Mouse (Mus musculus): ENCODE measurements around the gene Akr1b8. TPM values are rescaled to one million over a fixed set of nuclear protein-coding genes. Genes with fewer than 3 reads are reported as not detected.

Gene Akr1b8
- polyA plus RNA-seq (2016; fragmentation: Nextera tagmentation; extraction: Ambion mirVana): 11.8 and 12.1 TPM in 2 replicates

GRCm38 (mm10) chr6:34353658-34354353 is at the start of gene Akr1b8:
TSS of gene Akr1b8 (plus strand) at chr6:34354119.
- peak within 1 kb of the TSS; percentile 21 for H3K4me3 ChIP-seq (replicated peaks)

GRCm38 (mm10) chr6:34304675-34305241 is 49.2 kb upstream of the Akr1b8 start:
- H3K27me3 ChIP-seq: no peaks in the 10 kb centered on the region
- no peaks in the 10 kb centered on the region for H3K4me1 ChIP-seq (replicated peaks)
- H3K36me3 ChIP-seq: peaks cover 54% of the 10 kb centered on the region
- H3K9me3 ChIP-seq: no peaks in the 10 kb centered on the region
- no peak overlapping the region for H3K27ac ChIP-seq
- ATAC-seq (ENCODE audit: insufficient number of reproducible peaks, insufficient read depth, low FRiP score, low TSS enrichment, low read depth): 0 out of 2 replicates have a peak, but pooled peaks have one; percentile 31
- 70% methylated on average over 10 of the region's 10 CpGs for WGBS
- no peak overlapping the region for H3K9ac ChIP-seq (replicated peaks)
- no peak overlapping the region for H3K4me2 ChIP-seq
- H3K4me3 ChIP-seq (replicated peaks): no peak overlapping the region

More at GRCm38 (mm10) chr6:34353658-34354353, at the start of gene Akr1b8:
- Histone ChIP-seq H3K4me2 (peak within 1 kb of the TSS; percentile 51), H3K4me1 (replicated peaks) (peaks cover 23% of the 10 kb centered on the region), H3K27me3 (no peaks in the 10 kb centered on the region), H3K9me3 (no peaks in the 10 kb centered on the region), H3K36me3 (no peaks in the 10 kb centered on the region), H3K27ac (peak within 1 kb of the TSS; percentile 79), H3K9ac (replicated peaks) (no peak within 1 kb of the TSS)
- 10% methylated on average over 16 of the region's 16 CpGs for WGBS
- ATAC-seq (ENCODE audit: insufficient number of reproducible peaks, insufficient read depth, low FRiP score, low TSS enrichment, low read depth): peak; percentile 54; the same call in 1 of the 2 replicates

GRCm38 (mm10) chr6:34306797-34307196 is 47.1 kb upstream of the Akr1b8 start:
- no peaks in the 10 kb centered on the region for H3K4me1 ChIP-seq (replicated peaks)
- H3K4me2 ChIP-seq: no peak overlapping the region
- no peak overlapping the region for H3K9ac ChIP-seq (replicated peaks)
- no peak overlapping the region for H3K4me3 ChIP-seq (replicated peaks)
- no peak overlapping the region for H3K27ac ChIP-seq
- ATAC-seq (ENCODE audit: insufficient number of reproducible peaks, insufficient read depth, low FRiP score, low TSS enrichment, low read depth): no peak
- 82% methylated on average over 6 of the region's 6 CpGs for whole genome bisulfite sequencing
- H3K36me3 ChIP-seq: peaks cover 75% of the 10 kb centered on the region
- H3K27me3 ChIP-seq: no peaks in the 10 kb centered on the region
- H3K9me3 ChIP-seq: no peaks in the 10 kb centered on the region

DNA sequence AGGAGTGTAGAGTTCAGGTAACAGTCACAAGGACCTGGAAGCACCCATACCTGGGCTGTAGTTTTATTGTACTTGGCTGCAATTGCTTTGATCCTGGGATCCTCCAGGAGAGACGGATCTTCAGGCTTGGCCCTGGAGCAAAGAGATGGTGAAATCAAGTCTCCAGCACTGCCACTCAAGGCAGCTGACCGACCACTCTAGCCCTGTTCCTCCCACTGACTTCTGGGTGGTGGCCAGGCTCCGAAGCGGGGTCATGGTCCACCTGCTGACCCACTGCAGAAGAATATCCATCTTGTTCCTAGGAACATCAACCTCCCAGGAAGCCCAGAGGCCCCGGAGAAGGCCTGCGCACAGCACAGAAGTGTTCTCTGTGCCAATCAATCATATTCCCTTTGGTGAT is 44.4 kb upstream of the Akr1b8 start:
- 95% methylated on average over 6 of the region's 6 CpGs for WGBS
- no peaks in the 10 kb centered on the region for H3K4me1 ChIP-seq (replicated peaks)
- H3K27ac ChIP-seq: no peak overlapping the region
- no peak for ATAC-seq (ENCODE audit: insufficient number of reproducible peaks, insufficient read depth, low FRiP score, low TSS enrichment, low read depth)
- peaks cover 77% of the 10 kb centered on the region for H3K36me3 ChIP-seq
- no peak overlapping the region for H3K4me3 ChIP-seq (replicated peaks)
- no peaks in the 10 kb centered on the region for H3K27me3 ChIP-seq
- no peaks in the 10 kb centered on the region for H3K9me3 ChIP-seq
- H3K4me2 ChIP-seq: no peak overlapping the region
- H3K9ac ChIP-seq (replicated peaks): no peak overlapping the region

- no peak overlapping the region for H3K4me3 ChIP-seq (replicated peaks)
- ATAC-seq (ENCODE audit: insufficient number of reproducible peaks, insufficient read depth, low FRiP score, low TSS enrichment, low read depth): no peak
- no peaks in the 10 kb centered on the region for H3K27me3 ChIP-seq
- H3K36me3 ChIP-seq: peaks cover 71% of the 10 kb centered on the region
- no peak overlapping the region for H3K27ac ChIP-seq
- H3K4me2 ChIP-seq: no peak overlapping the region
- H3K9ac ChIP-seq (replicated peaks): no peak overlapping the region
- no peaks in the 10 kb centered on the region for H3K4me1 ChIP-seq (replicated peaks)
- 90% methylated on average over 11 of the region's 11 CpGs for WGBS
- H3K9me3 ChIP-seq: no peaks in the 10 kb centered on the region
Measured at GRCm38 (mm10) chr6:34310023-34310595, 43.8 kb upstream of the Akr1b8 start.

GRCm38 (mm10) chr6:34313386-34313785 is 40.5 kb upstream of the Akr1b8 start:
- ATAC-seq (ENCODE audit: insufficient number of reproducible peaks, insufficient read depth, low FRiP score, low TSS enrichment, low read depth): no peak
- Histone ChIP-seq H3K27ac (no peak overlapping the region), H3K36me3 (peaks cover 40% of the 10 kb centered on the region), H3K27me3 (no peaks in the 10 kb centered on the region), H3K4me1 (replicated peaks) (peaks cover 11% of the 10 kb centered on the region), H3K9me3 (no peaks in the 10 kb centered on the region), H3K9ac (replicated peaks) (no peak overlapping the region), H3K4me2 (no peak overlapping the region), H3K4me3 (replicated peaks) (no peak overlapping the region)
- WGBS: 78% methylated on average over 9 of the region's 9 CpGs

- no peak overlapping the region for H3K4me2 ChIP-seq
- H3K36me3 ChIP-seq: peaks cover 34% of the 10 kb centered on the region
- H3K4me1 ChIP-seq (replicated peaks): peaks cover 11% of the 10 kb centered on the region
- H3K27ac ChIP-seq: no peak overlapping the region
- ATAC-seq (ENCODE audit: insufficient number of reproducible peaks, insufficient read depth, low FRiP score, low TSS enrichment, low read depth): no peak
- no peaks in the 10 kb centered on the region for H3K27me3 ChIP-seq
- 93% methylated on average over 2 of the region's 2 CpGs for WGBS
- H3K9me3 ChIP-seq: no peaks in the 10 kb centered on the region
- no peak overlapping the region for H3K4me3 ChIP-seq (replicated peaks)
- no peak overlapping the region for H3K9ac ChIP-seq (replicated peaks)
Measured at GRCm38 (mm10) chr6:34313921-34314320, 40.0 kb upstream of the Akr1b8 start.

GRCm38 (mm10) chr6:34316854-34317771 is 36.8 kb upstream of the Akr1b8 start, which contains the start of gene Akr1b3:
TSS of gene Akr1b3 (minus strand) at chr6:34317478.
- peak within 1 kb of the TSS; percentile 81 for H3K4me2 ChIP-seq
- H3K9me3 ChIP-seq: no peaks in the 10 kb centered on the region
- H3K36me3 ChIP-seq: peaks cover 3% of the 10 kb centered on the region
- 0 out of 2 replicates have a peak within 1 kb of the TSS, but pooled peaks have one; percentile 9 for H3K27ac ChIP-seq
- no peaks in the 10 kb centered on the region for H3K27me3 ChIP-seq
- H3K4me1 ChIP-seq (replicated peaks): peaks cover 11% of the 10 kb centered on the region
- peak within 1 kb of the TSS; percentile 67 for H3K9ac ChIP-seq (replicated peaks)
- ATAC-seq (ENCODE audit: insufficient number of reproducible peaks, insufficient read depth, low FRiP score, low TSS enrichment, low read depth): peak; percentile 97
- H3K4me3 ChIP-seq (replicated peaks): peak within 1 kb of the TSS; percentile 74
- WGBS: under 1% methylated on average over 60 of the region's 60 CpGs

DNA sequence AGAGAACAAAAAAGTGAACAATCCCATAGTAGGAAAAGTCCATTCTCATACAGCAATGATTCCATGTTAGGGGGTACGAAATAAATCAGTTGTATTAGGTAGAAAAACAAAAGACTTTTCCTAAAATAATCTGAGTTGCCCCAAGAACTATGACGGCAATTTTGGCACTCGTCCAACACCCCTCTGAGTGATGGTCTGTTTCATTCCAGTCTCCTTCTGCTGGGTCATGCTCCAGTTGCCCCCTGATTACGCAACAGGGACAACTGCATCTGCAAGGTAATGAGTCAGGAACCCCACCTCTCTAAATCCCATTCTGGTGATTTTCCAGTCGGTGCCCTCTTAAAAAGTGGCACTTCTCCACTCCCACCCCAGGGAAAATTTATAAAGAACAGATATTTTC is 35.7 kb upstream of the Akr1b8 start:
- Histone ChIP-seq H3K36me3 (no peaks in the 10 kb centered on the region), H3K4me2 (peak overlapping the region; percentile 81; the same call in 1 of the 2 replicates), H3K9me3 (no peaks in the 10 kb centered on the region), H3K4me1 (replicated peaks) (peaks cover 11% of the 10 kb centered on the region), H3K4me3 (replicated peaks) (no peak overlapping the region), H3K9ac (replicated peaks) (no peak overlapping the region), H3K27ac (no peak overlapping the region), H3K27me3 (no peaks in the 10 kb centered on the region)
- WGBS: 65% methylated on average over 5 of the region's 5 CpGs
- ATAC-seq (ENCODE audit: insufficient number of reproducible peaks, insufficient read depth, low FRiP score, low TSS enrichment, low read depth): no peak

DNA sequence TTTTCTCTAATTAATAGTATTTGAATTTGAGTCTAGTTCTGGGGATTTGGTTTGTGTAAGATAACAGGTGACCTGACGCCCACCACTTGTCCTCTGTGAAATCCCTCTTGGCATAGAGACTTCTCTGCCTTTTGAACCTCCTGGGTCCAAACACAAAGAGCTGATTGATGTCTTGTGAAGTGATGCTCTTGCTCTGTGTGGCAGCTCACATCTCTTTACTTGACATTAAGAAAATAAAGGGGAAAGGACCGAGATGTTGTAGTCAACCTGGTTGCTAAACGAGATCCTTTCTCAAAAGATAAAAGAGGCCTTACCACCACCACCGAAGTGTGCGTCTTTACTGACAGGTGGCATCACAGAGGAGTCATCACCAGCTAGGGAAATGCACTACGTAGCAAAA is 35.3 kb upstream of the Akr1b8 start:
- Histone ChIP-seq H3K4me3 (replicated peaks) (no peak overlapping the region), H3K9ac (replicated peaks) (no peak overlapping the region), H3K36me3 (no peaks in the 10 kb centered on the region), H3K27me3 (no peaks in the 10 kb centered on the region), H3K27ac (no peak overlapping the region), H3K4me1 (replicated peaks) (peaks cover 11% of the 10 kb centered on the region), H3K9me3 (no peaks in the 10 kb centered on the region), H3K4me2 (no peak overlapping the region)
- WGBS: 77% methylated on average over 6 of the region's 6 CpGs
- no peak for ATAC-seq (ENCODE audit: insufficient number of reproducible peaks, insufficient read depth, low FRiP score, low TSS enrichment, low read depth)

Data from limb, embryonic 12.5 days (tissue).